Comparison of ENCODE assay signal across 18 mouse cellular contexts in genomic region chr19:48023726-48024125, GRCm38 (mm10).
DNase-seq lines count a peak whose midpoint lies in the region; ATAC-seq and TF ChIP-seq lines count a peak whose summit lies in the region.
"Had no signal": no experiment of that assay in that cellular context is flagged by ENCODE, and none has a peak within 500 bp of the region (broad histone marks: within the 10 kb centered on the region; RNA-seq: fewer than 3 reads in every experiment).

No protein-coding gene starts in this region.

- no peak for TF ChIP-seq POLR2A in lung, adult 2 months (IDR thresholded peaks at IDR 0.05; ENCODE audit: borderline replicate concordance, extremely low read depth, low read depth, low read length)

- DNase-seq in natural killer cell, adult 2 months (ENCODE audit: low spot score in 2 of 2), result peak; percentile 2 to 4
- peak; percentile 13 to 36 for DNase-seq in thymus, postnatal 36 days
- DNase-seq in lung, adult 2 months, result no peak
- no peak for DNase-seq in right cerebral cortex, adult 2 months (ENCODE audit: low spot score in 2 of 2)
- no peak for DNase-seq in right cerebral cortex, postnatal 25 days
- DNase-seq: adrenal gland, postnatal 36 days; cerebellum, adult 18-20 months; cerebellum, postnatal 25 days; gastrocnemius, postnatal 10 days; kidney, adult 18-20 months; kidney, postnatal 14 days; lung, postnatal 10 days; right cerebral cortex, postnatal 4 days had no signal

- WGBS in lung, adult 2 months, result 67% methylated on average over 10 of the region's 10 CpGs

- TF ChIP-seq CTCF in lung, adult 2 months (IDR thresholded peaks at IDR 0.05; ENCODE audit: insufficient read depth, low read length), result no peak

- ATAC-seq in CD4-positive, CD25-positive, alpha-beta regulatory T cell, adult 4 months, result peak; percentile 74
- ATAC-seq in common myeloid progenitor, adult 5-6 weeks (replicated peaks; ENCODE audit: low read depth, poor library complexity, severe bottlenecking), result peak; percentile 92
- ATAC-seq: midbrain, embryonic 13.5 days had no signal

- H3K4me1 ChIP-seq in lung, adult 2 months (ENCODE audit: control insufficient read depth, insufficient read depth, low read length), result no peaks in the 10 kb centered on the region
- H3K4me1 ChIP-seq: forebrain, embryonic 12.5 days; limb, embryonic 15.5 days had no signal

- H3K4me3 ChIP-seq in lung, adult 2 months (replicated peaks; ENCODE audit: extremely low read depth, low read depth, low read length), result no peak overlapping the region
- H3K4me3 ChIP-seq: forebrain, embryonic 12.5 days; limb, embryonic 15.5 days; midbrain, embryonic 13.5 days had no signal

Comparison
In these comparisons a context has a peak if more than half of its experiments do, and no peak if none do; other contexts are left out.
1. DNase-seq: peak in natural killer cell, adult 2 months (2 of 2) and thymus, postnatal 36 days (2 of 2); none in lung, adult 2 months (single experiment), right cerebral cortex, adult 2 months (0 of 2) and right cerebral cortex, postnatal 25 days (single experiment).